Mouse (Mus musculus) MN1 (cell line): Measurements from ENCODE around the gene Samd11.
A peak's percentile ranks its signal among the peaks of the same experiment; 100 is the strongest.

Source experiments
- DNase-seq: peaks from one replicate; pipeline ENCODE4 v3.0.0-alpha.2; 2016; ENCODE audit warnings: low spot score

Gene Samd11

GRCm38 (mm10) chr4:156255078-156255839 lies at the start of gene Samd11:
Gene Samd11, minus strand, starts transcription at chr4:156255657.
- peak; percentile 71 for DNase-seq

GRCm38 (mm10) chr4:156254361-156255077 lies 938 bp downstream of the Samd11 start:
- peak; percentile 54 for DNase-seq

GRCm38 (mm10) chr4:156253043-156253442 lies 2.4 kb downstream of the Samd11 start:
- no peak for DNase-seq

DNA sequence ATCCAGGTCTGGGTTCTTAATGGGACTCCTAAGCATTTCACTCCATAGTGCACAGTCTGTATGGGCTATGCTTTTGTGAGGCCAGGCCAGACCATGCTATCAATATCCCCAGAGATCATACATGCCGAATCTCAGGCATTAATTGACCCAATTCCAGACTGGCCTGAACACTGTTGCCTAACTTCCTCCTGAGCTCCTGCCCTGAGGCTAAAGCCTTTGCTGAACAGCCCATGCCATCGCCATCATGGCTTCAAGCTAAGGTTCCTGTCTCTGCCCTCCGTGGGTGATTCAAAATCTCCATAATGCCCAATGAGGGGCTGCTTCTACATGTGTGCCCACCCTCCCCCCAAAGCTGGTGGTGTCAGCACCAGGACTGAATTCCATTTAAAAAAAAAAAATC lies 2.8 kb downstream of the Samd11 start:
- DNase-seq: no peak

DNA sequence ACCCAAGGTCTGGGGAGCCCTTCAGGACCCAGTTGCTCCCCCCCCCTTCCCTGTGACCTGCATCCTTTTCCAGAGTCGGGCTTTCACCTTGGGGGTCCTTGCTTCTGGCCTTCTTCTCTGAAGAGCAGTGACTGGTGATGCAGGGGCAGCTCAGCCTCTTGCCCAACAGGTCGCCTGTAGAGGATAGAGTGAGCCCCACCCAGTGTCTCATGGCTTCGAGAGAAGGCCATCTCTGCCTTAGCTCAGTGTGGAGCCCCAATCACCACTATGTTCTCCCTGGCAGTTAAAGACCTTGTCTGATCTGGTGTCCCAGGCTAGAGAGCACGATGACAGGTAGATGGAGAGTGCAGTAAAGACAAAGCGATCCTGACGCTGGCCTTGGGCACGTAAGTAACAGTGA lies 3.3 kb downstream of the Samd11 start:
- no peak for DNase-seq

DNA sequence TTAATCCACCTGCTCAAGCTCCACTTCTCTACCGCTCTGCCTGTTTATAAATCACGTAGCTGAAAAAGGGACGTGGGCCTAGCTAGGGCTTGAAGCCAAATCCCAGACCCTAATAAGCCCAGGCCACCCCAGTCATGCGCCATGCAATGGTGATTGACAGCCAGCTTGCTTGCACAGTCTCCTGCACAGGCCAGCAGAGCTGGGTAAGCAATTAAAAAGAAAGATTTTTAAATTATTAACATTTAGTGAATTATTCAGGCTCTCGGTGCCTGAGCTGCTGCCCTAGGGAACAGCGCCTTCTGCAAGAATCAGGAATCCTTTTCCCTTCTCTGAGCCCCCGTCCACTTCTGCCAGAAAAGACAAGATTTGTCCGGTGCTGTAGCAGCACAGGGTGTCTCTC lies 4.4 kb downstream of the Samd11 start:
- DNase-seq: no peak

DNA sequence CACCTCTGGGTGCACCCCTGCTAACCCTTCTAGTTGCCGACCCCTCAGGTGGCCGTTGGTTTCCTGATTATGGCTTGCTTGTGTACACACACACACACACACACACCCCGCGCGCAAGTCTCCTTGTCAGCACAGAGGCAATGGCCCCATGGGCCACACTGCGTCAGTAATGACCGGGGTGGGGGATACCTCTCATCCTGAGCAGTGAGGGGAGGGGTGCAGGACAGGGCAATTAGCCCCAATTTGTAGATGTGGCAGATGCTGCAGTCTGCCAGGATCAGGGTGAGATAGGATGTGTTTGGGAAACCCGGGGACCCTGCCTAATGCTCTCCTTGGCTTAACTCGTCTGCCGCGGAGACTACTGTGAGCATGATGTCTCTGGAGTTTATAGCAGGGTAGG lies 5.9 kb downstream of the Samd11 start:
- DNase-seq: no peak

- no peak for DNase-seq
Measured at GRCm38 (mm10) chr4:156236651-156237447, 18.6 kb downstream of the Samd11 start.

DNA sequence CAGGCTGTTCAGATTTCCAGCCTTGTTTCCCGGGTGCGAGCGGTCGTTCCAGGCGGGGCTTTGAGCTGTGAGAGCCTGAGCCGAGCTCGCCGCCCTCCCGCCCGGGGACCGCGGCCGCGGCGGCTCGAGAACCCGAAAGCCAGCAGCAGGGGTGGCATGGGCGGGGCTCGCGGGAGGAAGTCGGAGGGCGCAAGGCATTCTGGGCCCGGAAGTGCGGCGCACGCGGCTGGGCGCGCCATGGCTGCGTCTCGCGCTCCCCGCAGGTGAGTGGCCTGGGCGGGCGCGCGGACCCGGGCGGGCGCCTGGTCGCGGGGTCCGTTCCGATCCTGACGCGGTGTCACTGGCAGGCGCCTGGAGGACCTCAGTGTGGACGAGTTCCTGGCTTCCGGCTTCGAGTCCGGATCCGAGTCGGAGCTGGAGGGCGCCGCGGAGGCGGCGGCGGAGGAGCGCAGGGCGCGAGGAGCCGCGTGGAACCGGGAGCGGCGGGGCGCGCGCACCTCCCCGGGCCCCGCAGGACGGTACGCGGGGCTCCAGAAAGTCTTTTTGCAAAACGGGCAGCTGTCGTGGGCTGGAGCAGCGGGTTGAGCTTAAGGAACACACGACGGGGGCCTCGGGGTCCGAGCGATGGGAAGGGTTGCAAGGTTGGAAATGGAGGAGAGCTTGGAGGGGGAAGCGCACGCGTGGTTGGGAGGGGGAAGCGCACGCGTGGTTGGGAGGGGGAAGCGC lies 19.5 kb downstream of the Samd11 start, which contains the start of gene Noc2l:
TSS of gene Noc2l (plus strand) at position 203 of the 726 bp plus-strand sequence.
- peak; percentile 94 for DNase-seq

DNA sequence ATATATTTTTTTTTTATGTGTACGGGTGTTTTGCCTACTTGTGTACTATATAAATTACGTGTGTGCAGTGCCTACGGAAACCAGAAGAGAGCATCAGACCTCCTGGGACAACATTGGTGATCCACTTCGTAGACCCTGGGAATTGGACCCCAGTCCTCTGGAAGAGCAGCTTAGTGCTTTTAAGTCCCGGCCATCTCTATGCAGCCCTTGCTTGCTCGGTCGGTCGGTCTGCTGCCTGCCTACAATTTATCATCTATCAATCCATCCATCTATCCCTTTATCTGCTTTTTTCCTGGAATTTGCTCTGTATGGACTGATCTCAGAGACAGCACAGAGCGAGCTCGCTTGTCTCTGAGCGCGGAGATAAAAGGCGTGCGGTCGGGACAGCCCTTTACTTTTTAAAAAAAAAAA lies 20.1 kb downstream of the Samd11 start:
- peak; percentile 77 for DNase-seq

DNA sequence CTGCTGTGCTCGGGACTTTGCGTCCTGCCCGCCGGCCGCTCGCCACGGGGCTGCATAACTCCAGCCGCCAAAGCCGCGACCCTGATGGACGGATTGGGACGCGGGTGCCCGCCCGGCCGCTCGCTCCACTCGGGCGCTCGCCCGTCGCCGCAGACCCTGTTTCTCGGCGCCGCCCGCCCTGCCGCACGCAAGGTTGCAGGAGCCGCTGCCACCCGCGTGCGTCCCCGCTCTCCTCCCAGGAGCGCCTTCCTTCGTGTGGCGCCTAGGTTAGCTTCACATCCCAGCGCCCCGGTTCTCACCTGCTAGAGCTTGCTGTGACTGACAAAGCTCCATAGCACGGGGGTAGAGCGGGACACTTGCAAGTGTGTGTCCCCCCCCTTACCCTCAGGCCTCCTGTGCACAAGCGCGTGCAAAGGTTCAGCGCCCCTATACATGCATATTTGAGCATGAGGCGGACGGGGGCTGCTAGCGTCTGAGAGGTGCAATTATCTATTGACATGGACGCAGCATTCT lies 20.7 kb downstream of the Samd11 start, which contains the start of gene Plekhn1:
TSS of gene Plekhn1 (minus strand) at position 157 of the 513 bp plus-strand sequence.
- DNase-seq: peak; percentile 71

- peak; percentile 34 for DNase-seq
Measured at GRCm38 (mm10) chr4:156234021-156234501, 21.4 kb downstream of the Samd11 start.

DNA sequence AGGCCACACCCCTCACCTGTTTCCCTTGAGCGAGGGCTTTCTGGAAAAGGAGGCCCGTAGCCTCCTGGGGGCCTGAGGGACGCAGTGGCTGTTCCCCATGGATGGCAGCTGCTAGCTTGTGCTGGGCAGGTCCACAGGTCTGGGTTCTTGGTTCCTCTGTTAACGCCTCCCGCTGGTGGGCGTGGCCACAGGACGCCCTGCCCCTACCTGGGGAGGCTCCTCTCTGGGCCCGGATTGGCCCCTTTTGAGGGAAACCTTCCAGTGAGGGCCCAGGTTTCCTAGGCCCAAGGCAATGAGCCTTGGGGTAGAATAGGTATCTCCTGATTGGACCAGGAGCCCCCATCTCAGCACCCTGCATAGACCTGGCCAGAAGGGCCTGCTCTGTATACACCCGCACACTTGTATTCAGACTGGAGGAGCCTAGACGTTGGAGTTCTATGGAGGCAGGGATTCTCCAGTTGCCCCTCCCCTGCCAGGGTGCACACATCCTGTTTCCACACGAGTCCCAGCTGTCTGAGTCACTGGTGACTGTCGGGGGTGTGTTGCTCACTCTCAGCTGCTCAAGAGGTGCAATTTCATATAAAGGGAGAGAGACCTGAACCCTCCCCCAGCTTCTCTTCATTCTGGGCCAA lies 26.9 kb downstream of the Samd11 start:
- no peak for DNase-seq

GRCm38 (mm10) chr4:156227752-156228392 lies 27.6 kb downstream of the Samd11 start:
- DNase-seq: no peak

- no peak for DNase-seq
Measured at GRCm38 (mm10) chr4:156224276-156224675, 31.2 kb downstream of the Samd11 start.

- no peak for DNase-seq
Measured at GRCm38 (mm10) chr4:156219936-156220335, 35.5 kb downstream of the Samd11 start.

DNA sequence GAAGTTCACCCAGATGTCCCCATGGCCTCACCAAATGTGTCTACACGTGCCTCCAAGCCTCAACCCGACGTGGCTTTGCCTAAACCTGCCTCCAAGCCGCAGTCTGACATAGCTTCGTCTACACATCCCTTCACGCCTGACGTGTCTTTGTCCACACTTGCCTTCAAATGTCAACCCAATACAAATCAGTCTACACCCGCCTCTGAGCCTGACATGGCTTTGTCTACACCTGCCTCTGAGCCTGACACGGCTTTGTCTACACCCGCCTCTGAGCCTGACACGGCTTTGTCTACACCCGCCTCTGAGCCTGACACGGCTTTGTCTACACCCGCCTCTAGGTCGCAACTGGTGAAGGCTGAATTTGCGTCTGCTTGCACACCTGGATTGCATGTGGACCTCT lies 37.6 kb downstream of the Samd11 start:
- no peak for DNase-seq

- no peak for DNase-seq
Measured at GRCm38 (mm10) chr4:156217022-156217669, 38.3 kb downstream of the Samd11 start.

DNA sequence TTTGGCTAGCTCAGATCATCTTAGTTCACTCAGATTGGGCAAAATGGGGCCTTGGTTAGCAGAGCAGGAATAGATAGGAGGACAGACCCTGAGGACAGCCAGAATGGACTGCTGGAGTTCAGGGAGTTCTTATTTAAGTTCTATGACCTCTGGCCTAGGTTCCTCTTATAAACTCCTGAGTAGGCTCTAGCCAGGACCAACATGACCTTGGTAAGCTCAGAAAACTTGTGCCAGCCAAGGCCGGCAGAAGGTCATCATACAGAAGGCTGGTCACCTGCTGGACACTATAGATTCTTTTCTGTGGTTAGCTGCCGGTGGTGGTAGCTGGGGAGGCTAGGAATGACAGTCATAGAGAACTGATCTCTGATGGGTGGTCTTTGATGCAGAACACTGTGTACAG lies 39.3 kb downstream of the Samd11 start:
- no peak for DNase-seq

GRCm38 (mm10) chr4:156215649-156216048 lies 39.8 kb downstream of the Samd11 start, which contains the start of gene Perm1:
Gene Perm1, plus strand, starts transcription at chr4:156215868.
- DNase-seq: no peak
